Mouse (Mus musculus): ENCODE measurements around the gene 6720489N17Rik.
"Not testable (repeated sequence)": the region's sequence is repeated elsewhere in the genome, so short reads cannot be mapped to it uniquely, and the experiment has no call there.

The 6720489N17Rik gene

DNA sequence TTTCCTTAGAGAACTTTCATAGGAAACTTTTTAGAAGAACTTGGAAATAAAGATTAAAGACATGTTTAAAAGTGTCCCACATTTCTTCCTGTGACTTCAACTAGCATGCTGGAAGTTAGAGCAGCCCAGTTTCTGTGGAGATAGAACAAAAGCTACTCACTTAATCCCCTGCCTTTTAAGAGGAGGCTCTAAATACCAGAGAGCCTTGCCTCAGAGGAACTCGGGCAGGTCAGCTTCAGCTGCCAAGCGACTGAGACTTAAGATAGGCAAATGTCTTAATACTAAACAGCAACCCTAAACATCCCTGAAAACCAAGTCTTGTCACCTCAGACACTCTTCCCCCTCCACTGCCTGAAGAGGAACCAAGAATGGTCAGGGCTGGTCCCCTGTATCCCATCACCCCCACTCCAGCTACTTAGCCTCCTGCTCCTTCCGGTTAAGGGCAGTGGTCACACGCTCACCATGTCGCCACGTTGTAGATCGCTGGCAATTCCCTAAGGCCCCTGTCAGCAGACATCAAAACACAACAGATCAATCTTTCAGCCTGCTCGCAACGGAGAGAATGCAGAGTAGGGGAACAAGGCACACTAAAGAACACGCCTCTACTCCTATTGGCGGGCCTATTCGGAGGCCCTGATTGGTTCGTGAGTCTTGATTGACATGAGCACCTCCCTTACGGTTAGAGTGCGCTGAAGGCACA is at the start of gene 6720489N17Rik:
6720489N17Rik (minus strand) TSS at position 606 of the 700 bp plus-strand sequence.
- peak; percentile 60 to 70 for DNase-seq (ENCODE audit: low spot score in 2 of 2)

DNA sequence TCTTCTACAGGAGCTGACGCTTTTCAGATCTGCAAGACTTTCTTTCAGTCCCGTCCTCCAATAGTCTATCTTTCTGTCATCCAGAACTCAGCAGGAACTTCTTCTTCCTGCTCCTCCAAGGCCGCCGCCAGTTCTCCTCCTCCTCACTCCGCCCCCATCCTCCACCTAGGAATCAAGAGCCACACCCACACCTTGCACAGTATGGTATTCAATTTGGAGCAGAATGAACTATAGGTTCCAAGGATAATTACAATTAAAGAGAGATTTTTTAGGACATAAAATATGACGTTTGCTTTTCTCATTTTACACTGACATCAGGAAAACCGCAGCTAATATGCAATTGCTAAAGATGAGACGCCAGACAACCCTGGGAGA is 29.4 kb upstream of the 6720489N17Rik start:
- DNase-seq (ENCODE audit: low spot score in 2 of 2), result no peak

DNA sequence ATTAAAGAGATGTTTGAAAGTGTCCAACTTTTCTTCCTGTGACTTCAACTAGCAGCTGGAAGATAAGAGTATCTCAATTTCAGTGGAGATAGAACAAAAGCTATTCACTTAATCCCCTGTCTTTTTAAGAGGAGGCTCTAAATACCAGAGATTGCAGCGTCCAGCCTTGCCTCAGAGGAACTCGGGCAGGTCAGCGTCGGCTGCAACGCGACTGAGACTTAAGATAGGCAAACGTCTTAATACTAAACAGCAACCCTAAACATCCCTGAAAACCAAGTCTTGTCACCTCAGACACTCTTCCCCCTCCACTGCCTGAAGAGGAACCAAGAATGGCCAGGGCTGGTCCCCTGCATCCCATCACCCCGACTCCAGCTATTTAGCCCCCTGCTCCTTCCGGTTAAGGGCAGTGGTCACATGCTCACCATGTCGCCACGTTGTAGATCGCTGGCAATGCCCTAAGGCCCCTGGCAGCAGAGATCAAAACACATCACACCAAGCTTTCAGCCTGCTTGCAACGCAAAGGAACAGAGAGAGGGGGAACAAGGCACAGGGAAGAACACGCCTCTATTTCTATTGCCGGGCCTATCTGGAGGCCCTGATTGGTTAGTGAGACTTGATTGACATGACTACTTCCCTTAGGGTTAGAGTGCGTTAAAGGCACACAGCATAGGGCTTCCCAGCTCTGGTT is 28.8 kb upstream of the 6720489N17Rik start:
- DNase-seq (ENCODE audit: low spot score in 2 of 2), result peak; percentile 59 to 75

DNA sequence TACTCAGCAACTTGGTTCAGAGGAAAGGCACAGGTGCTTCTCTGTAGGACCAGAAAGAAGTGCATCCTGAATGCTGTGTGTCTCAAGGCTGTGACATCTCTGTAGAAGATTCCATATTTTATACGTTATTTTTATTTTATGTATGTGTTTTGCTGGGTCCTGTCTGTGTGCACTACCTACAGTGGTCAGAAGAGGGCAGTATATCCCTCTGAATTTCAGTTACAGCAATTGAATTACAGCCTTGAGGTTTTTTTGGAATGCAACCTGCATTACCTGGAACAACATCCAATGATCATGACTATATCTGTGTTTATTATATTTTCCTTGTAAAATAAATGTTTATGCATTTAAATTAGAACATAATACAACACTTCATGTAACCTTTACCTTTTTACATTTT is 3.1 kb upstream of the 6720489N17Rik start:
- peak in 1 of 2 experiments; percentile 10 for DNase-seq (ENCODE audit: low spot score in 2 of 2)

DNA sequence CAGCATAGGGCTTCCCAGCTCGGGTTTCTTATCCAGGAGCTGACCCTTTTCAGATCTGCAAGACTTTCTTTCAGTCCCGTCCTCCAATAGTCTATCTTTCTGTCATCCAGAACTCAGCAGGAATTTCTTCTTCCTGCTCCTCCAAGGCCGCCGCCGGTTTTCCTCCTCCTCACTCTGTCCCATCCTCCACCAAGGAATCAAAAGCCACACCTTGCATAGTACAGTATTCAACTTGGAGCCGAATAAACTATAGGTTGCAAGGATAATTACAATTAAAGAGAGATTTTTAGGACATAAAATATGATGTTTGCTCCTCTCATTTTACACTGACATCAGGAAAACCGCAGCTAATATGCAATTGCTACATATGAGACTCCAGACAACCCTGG is 289 bp upstream of the 6720489N17Rik start:
- not testable (repeated sequence) for DNase-seq (ENCODE audit: low spot score in 2 of 2)

DNA sequence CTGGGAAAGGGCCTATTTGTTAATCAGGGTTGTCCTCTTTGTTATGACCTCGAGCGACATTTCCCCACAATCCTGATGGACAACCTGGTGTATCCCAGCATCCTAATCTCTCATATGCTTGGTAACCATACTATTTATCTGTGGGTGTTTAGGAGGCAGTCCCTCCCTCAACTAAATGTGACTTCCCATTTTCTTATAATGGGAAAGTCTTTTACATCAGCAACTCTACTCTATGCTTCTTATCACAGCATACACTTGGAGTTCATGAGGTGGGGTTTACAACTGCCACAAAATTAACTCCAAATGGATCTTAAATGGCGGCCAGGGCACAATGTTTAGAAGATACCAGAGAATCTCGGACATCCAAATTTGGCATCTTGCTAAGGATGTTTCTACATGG is 6.5 kb downstream of the 6720489N17Rik start:
- not testable (repeated sequence) for DNase-seq (ENCODE audit: low spot score in 2 of 2)

DNA sequence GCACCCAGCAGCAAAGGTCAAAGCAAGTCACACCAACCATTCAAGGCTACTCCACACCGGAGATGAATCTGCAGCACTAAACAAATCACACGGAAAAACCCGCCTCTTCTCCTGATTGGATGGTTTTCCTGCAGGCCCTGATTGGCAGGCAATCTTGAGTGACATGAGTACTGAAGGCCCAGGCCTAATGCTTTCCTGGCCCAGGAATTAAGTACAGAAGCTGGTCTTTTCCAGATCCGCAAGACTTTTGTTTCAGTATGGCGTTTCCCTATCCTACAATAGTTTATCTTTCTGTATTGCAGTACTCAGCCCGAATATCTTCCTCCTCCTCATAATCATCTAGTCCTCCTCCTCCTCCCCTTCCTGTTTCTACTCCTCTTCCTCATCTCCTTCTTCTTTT is 52.9 kb downstream of the 6720489N17Rik start, which contains the start of gene Zfp934:
Zfp934 (minus strand) TSS at position 101 of the 400 bp plus-strand sequence.
- not testable (repeated sequence) for DNase-seq (ENCODE audit: low spot score in 2 of 2)

DNA sequence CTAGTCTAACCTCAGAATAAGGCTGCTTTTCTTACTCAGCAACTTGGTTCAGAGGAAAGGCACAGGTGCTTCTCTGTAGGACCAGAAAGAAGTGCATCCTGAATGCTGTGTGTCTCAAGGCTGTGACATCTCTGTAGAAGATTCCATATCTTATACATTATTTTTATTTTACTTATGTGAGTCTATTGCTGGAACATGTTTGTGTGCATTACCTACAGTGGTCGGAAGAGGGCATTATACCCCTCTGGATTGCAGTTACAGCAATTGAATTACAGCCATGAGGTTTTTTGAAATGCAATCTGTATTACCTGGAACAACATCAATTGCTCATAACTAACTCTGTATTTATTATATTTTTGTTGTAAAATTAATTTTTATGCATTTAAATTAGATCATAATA is 62.3 kb downstream of the 6720489N17Rik start:
- DNase-seq (ENCODE audit: low spot score in 2 of 2), result peak; percentile 4 to 10

DNA sequence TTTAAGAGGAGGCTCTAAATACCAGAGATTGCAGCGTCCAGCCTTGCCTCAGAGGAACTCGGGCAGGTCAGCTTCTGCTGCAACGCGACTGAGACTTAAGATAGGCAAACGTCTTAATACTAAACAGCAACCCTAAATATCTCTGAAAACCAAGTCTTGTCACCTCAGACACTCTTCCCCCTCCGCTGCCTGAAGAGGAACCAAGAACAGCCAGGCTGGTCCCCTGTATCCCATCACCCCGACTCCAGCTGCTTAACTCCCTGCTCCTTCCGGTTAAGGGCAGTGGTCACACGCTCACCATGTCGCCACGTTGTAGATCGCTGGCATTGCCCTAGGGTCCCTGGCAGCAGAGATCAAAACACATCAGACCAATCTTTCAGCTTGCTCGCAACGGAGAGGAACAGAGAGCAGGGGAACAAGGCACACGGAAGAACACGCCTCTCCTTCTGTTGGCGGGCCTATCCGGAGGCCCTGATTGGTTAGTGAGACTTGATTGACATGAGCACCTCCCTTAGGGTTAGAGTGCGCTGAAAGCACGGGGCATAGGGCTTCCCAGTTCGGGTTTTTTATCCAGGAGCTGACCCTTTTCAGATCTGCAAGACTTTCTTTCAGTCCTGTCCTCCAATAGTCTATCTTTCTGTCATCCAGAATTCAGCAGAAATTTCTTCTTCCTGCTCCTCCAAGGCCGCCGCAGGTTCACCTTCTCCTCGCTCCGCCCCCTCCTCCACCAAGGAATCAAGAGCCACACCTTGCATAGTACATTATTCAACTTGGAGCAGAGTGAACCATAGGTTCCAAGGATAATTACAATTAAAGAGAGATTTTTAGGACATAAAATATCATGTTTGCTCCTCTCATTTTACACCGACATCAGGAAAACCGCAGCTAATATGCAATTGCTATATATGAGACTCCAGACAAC is 65.5 kb downstream of the 6720489N17Rik start, which contains the start of gene Zfp935:
Zfp935 (minus strand) TSS at position 323 of the 922 bp plus-strand sequence.
- peak; percentile 64 to 73 for DNase-seq (ENCODE audit: low spot score in 2 of 2)

All from frontal cortex, postnatal 36 days (tissue).